8 mouse cellular contexts compared by ENCODE assay signal in genomic region chr4:114821567-114822192, GRCm38 (mm10). TPM values are rescaled to one million over a fixed set of nuclear protein-coding genes. Genes with fewer than 3 reads are reported as not detected.
DNase-seq lines count a peak whose midpoint lies in the region; ATAC-seq lines count a peak whose summit lies in the region.

Gene Gm12830 (plus strand): TSS chr4:114821722.

- DNase-seq in adrenal gland, adult 8-10 months = peak; percentile 18
- DNase-seq in gastrocnemius, postnatal 10 days = peak; percentile 50
- peak; percentile 26 to 42 for DNase-seq in left cerebral cortex, adult 8-10 months (ENCODE audit: low spot score in 2 of 2)
- peak; percentile 64 to 82 for DNase-seq in lung, postnatal 4 days
- DNase-seq in right cerebral cortex, postnatal 36 days (ENCODE audit: low spot score in 2 of 2) = peak; percentile 7 to 14
- no peak for DNase-seq in thymus, postnatal 25 days

- peaks cover 7% of the 10 kb centered on the region; the same call in 1 of the 2 replicates for H3K27me3 ChIP-seq in hindbrain, embryonic 16.5 days (replicated peaks; ENCODE audit: control insufficient read depth, insufficient read depth, low read length)

- ATAC-seq in common myeloid progenitor, adult 5-6 weeks (replicated peaks; ENCODE audit: low read depth, poor library complexity, severe bottlenecking) = peak; percentile 74
- ATAC-seq in hindbrain, embryonic 16.5 days = peak; percentile 83

- H3K27ac ChIP-seq in hindbrain, embryonic 16.5 days (ENCODE audit: low read depth, low read length) = no peak within 1 kb of the TSS

- H3K9ac ChIP-seq in hindbrain, embryonic 16.5 days (ENCODE audit: low read depth, low read length) = peak within 1 kb of the TSS; percentile 62

- peaks cover 4% of the 10 kb centered on the region for H3K4me1 ChIP-seq in hindbrain, embryonic 16.5 days (ENCODE audit: control insufficient read depth, insufficient read depth, low read depth, low read length)

- H3K9me3 ChIP-seq in hindbrain, embryonic 16.5 days (ENCODE audit: control insufficient read depth, low read length) = no peaks in the 10 kb centered on the region

- H3K36me3 ChIP-seq in hindbrain, embryonic 16.5 days (ENCODE audit: control insufficient read depth, insufficient read depth, low read length) = no peaks in the 10 kb centered on the region

- 1% methylated on average over 51 of the region's 51 CpGs for WGBS in hindbrain, embryonic 16.5 days

- H3K4me3 ChIP-seq in hindbrain, embryonic 16.5 days (ENCODE audit: low read length) = peak within 1 kb of the TSS; percentile 34

- peak within 1 kb of the TSS; percentile 56 for H3K4me2 ChIP-seq in hindbrain, embryonic 16.5 days (ENCODE audit: low read length)

RNA-seq across cellular contexts. Expression of gene Gm12830, which starts in this region (rescaled TPM):
- not detected for total RNA-seq in adrenal gland, adult 8-10 months (2022)
- total RNA-seq in common myeloid progenitor, adult 5-6 weeks (2017) = not detected in 2 replicates
- not detected for total RNA-seq in gastrocnemius, postnatal 10 days (2021)
- not detected in 2 replicates for polyA plus RNA-seq in hindbrain, embryonic 16.5 days (2015; fragmentation: Nextera tagmentation; extraction: Ambion mirVana)
- total RNA-seq in left cerebral cortex, adult 8-10 months (2022) = not detected

Comparison
In these comparisons a context has a peak if more than half of its experiments do, and no peak if none do; other contexts are left out.
1. Peak in DNase-seq in adrenal gland, adult 8-10 months; RNA of the gene not detected or under 1 TPM.
2. Peak in ATAC-seq in common myeloid progenitor, adult 5-6 weeks; RNA of the gene not detected or under 1 TPM.
3. Peak in DNase-seq in gastrocnemius, postnatal 10 days; RNA of the gene not detected or under 1 TPM.
4. Peak in ATAC-seq, H3K4me3 ChIP-seq, H3K9ac ChIP-seq and H3K4me2 ChIP-seq in hindbrain, embryonic 16.5 days; RNA of the gene not detected or under 1 TPM.
5. Peak in DNase-seq in left cerebral cortex, adult 8-10 months; RNA of the gene not detected or under 1 TPM.